In genomic region chr14:64594811-64595522, GRCm38 (mm10) we compare ENCODE assay signal across 11 mouse cellular contexts.
DNase-seq lines count a peak whose midpoint lies in the region; ATAC-seq and TF ChIP-seq lines count a peak whose summit lies in the region.
"Had no signal": no experiment of that assay in that cellular context is flagged by ENCODE, and none has a peak within 500 bp of the region (broad histone marks: within the 10 kb centered on the region; RNA-seq: fewer than 3 reads in every experiment).

No protein-coding gene starts in this region.

- H3K27ac ChIP-seq in layer of hippocampus, adult 2 months = peak overlapping the region; percentile 89
- H3K27ac ChIP-seq in hindbrain, embryonic 12.5 days = peak overlapping the region; percentile 99
- H3K27ac ChIP-seq in neural tube, embryonic 13.5 days (replicated peaks) = peak overlapping the region; percentile 100
- H3K27ac ChIP-seq: heart, embryonic 10.5 days; liver, embryonic 12.5 days had no signal

- peaks cover 15% of the 10 kb centered on the region for H3K36me3 ChIP-seq in hindbrain, embryonic 12.5 days
- H3K36me3 ChIP-seq in neural tube, embryonic 13.5 days = peaks cover 27% of the 10 kb centered on the region
- H3K36me3 ChIP-seq: heart, embryonic 10.5 days; liver, embryonic 12.5 days had no signal

- no peak for DNase-seq in layer of hippocampus, adult 2 months (ENCODE audit: low spot score in 2 of 2)
- no peak for DNase-seq in layer of hippocampus, adult 8-10 months (ENCODE audit: low spot score in 2 of 2)
- peak; percentile 68 for DNase-seq in cerebellum, adult 9-10 months
- DNase-seq in urinary bladder, postnatal 4 days (ENCODE audit: low spot score in 2 of 2) = no peak
- DNase-seq in embryo, embryonic 10.5 days (ENCODE audit: low spot score) = no peak
- DNase-seq in layer of hippocampus, adult 18-20 months (ENCODE audit: low spot score in 2 of 2) = no peak
- DNase-seq: layer of hippocampus, adult 9-11 months had no signal

- H3K4me3 ChIP-seq in layer of hippocampus, adult 2 months = no peak overlapping the region
- H3K4me3 ChIP-seq in hindbrain, embryonic 12.5 days = no peak overlapping the region
- peak overlapping the region; percentile 82; the same call in 1 of the 2 replicates for H3K4me3 ChIP-seq in neural tube, embryonic 13.5 days
- H3K4me3 ChIP-seq: heart, embryonic 10.5 days; liver, embryonic 12.5 days had no signal

- peaks cover 19% of the 10 kb centered on the region for H3K27me3 ChIP-seq in hindbrain, embryonic 12.5 days
- no peaks in the 10 kb centered on the region; the same call in 1 of the 2 replicates for H3K27me3 ChIP-seq in neural tube, embryonic 13.5 days

- H3K4me2 ChIP-seq in hindbrain, embryonic 12.5 days (replicated peaks) = peak overlapping the region; percentile 64
- peak overlapping the region; percentile 93 for H3K4me2 ChIP-seq in neural tube, embryonic 13.5 days
- H3K4me2 ChIP-seq: liver, embryonic 12.5 days had no signal

- no peaks in the 10 kb centered on the region for H3K9me3 ChIP-seq in hindbrain, embryonic 12.5 days (replicated peaks)
- H3K9me3 ChIP-seq in neural tube, embryonic 13.5 days = no peaks in the 10 kb centered on the region
- H3K9me3 ChIP-seq: heart, embryonic 10.5 days; liver, embryonic 12.5 days had no signal

- no peak for TF ChIP-seq CTCF in layer of hippocampus, adult 2 months (conservative IDR thresholded peaks at IDR 0.05)

- peak overlapping the region; percentile 97 for H3K9ac ChIP-seq in hindbrain, embryonic 12.5 days
- H3K9ac ChIP-seq in neural tube, embryonic 13.5 days = peak overlapping the region; percentile 99
- H3K9ac ChIP-seq: liver, embryonic 12.5 days had no signal

- peak; percentile 52 for ATAC-seq in hindbrain, embryonic 12.5 days (ENCODE audit: low FRiP score)
- peak; percentile 58 for ATAC-seq in neural tube, embryonic 13.5 days (ENCODE audit: low read depth)
- ATAC-seq: liver, embryonic 12.5 days had no signal

- H3K4me1 ChIP-seq in hindbrain, embryonic 12.5 days = peaks cover 50% of the 10 kb centered on the region
- peaks cover 54% of the 10 kb centered on the region for H3K4me1 ChIP-seq in neural tube, embryonic 13.5 days (replicated peaks)
- H3K4me1 ChIP-seq: liver, embryonic 12.5 days had no signal

- 35% methylated on average over 10 of the region's 10 CpGs for WGBS in hindbrain, embryonic 12.5 days
- WGBS in neural tube, embryonic 13.5 days = 32% methylated on average over 10 of the region's 10 CpGs
